Mouse (Mus musculus) forebrain, embryonic 16.5 days (tissue): ENCODE results near the gene Mxd3. TPM values are rescaled to one million over a fixed set of nuclear protein-coding genes. Genes with fewer than 3 reads are reported as not detected.

ENCODE experiments used
- ATAC-seq: fragments of 200-750 bp; cut with Nextera tagmentation; 2 replicates; pipeline ENCODE4 v1.8.0; 2017; ENCODE audit warnings: mild to moderate bottlenecking, moderate library complexity
- H3K27ac ChIP-seq: fragments of 300-500 bp; sonication (generic); 2 replicates; pipeline ENCODE4 v1.5.1; 2014; ENCODE audit warnings: low read length, control low read depth
- H3K27me3 ChIP-seq: fragments of 300-500 bp; sonication (generic); replicated peaks from 2 replicates; pipeline ENCODE4 v1.6.1; 2014; ENCODE audit warnings: low read length; ENCODE audit not compliant: control insufficient read depth, insufficient read depth
- H3K36me3 ChIP-seq: fragments of 300-500 bp; sonication (generic); 2 replicates; pipeline ENCODE4 v1.6.1; 2014; ENCODE audit not compliant: control insufficient read depth, insufficient read depth
- H3K4me1 ChIP-seq: fragments of 300-500 bp; sonication (generic); replicated peaks from 2 replicates; pipeline ENCODE4 v1.6.1; 2014; ENCODE audit warnings: low read length; ENCODE audit not compliant: control insufficient read depth, insufficient read depth
- H3K4me2 ChIP-seq: fragments of 300-500 bp; sonication (generic); 2 replicates; pipeline ENCODE4 v1.6.1; 2014; ENCODE audit warnings: mild to moderate bottlenecking, low read length, control low read depth
- H3K4me3 ChIP-seq: fragments of 300-500 bp; sonication (generic); replicated peaks from 2 replicates; pipeline ENCODE4 v1.5.1; 2014; ENCODE audit warnings: mild to moderate bottlenecking, low read length, control low read depth
- H3K9ac ChIP-seq: fragments of 300-500 bp; sonication (generic); replicated peaks from 2 replicates; pipeline ENCODE4 v1.6.1; 2014; ENCODE audit warnings: low read depth, low read length, control low read depth
- H3K9me3 ChIP-seq: fragments of 300-500 bp; sonication (generic); 2 replicates; pipeline ENCODE4 v1.6.1; 2016; ENCODE audit warnings: low read length; ENCODE audit not compliant: control insufficient read depth
- WGBS: fragments of 180-500 bp; shearing (Covaris S2); extraction: QIAGEN DNeasy Blood & Tissue Kit; methylation state at CpG from one replicate; pipeline ENCODE4 v1.1.7; 2014; 5-methylcytosine and 5-hydroxymethylcytosine counted together
- polyA plus RNA-seq: library from polyadenylated mRNA; unstranded; fragments of >200 nt; fragmentation: Nextera tagmentation; extraction: Ambion mirVana; gene quantifications from 2 replicates; pipeline ENCODE4 v1.2.1, GENCODE M21; 2015

Mxd3 gene
- polyA plus RNA-seq, 1 experiment from 2014 or later, result 22.1 TPM

- Histone ChIP-seq H3K4me3 (no peak overlapping the region), H3K4me2 (no peak overlapping the region), H3K4me1 (no peaks in the 10 kb centered on the region), H3K27ac (no peak overlapping the region), H3K36me3 (no peaks in the 10 kb centered on the region), H3K9me3 (no peaks in the 10 kb centered on the region), H3K27me3 (no peaks in the 10 kb centered on the region; the same call in 1 of the 2 replicates), H3K9ac (no peak overlapping the region)
- WGBS, result 78% methylated on average over 7 of the region's 7 CpGs
- ATAC-seq, result no peak
These were observed 38.8 kb upstream of the Mxd3 start for GRCm38 (mm10) chr13:55368401-55368800.

GRCm38 (mm10) chr13:55362453-55363060 lies 32.9 kb upstream of the Mxd3 start, which contains the start of gene Lman2:
Gene Lman2, minus strand, starts transcription at chr13:55362783.
- no peaks in the 10 kb centered on the region; the same call in 1 of the 2 replicates for H3K27me3 ChIP-seq
- peak within 1 kb of the TSS; percentile 92 for H3K4me3 ChIP-seq
- H3K4me2 ChIP-seq, result peak within 1 kb of the TSS; percentile 78
- peak within 1 kb of the TSS; percentile 91 for H3K27ac ChIP-seq
- WGBS, result under 1% methylated on average over 35 of the region's 35 CpGs
- H3K36me3 ChIP-seq, result peaks cover 4% of the 10 kb centered on the region; the same call in 1 of the 2 replicates
- H3K9me3 ChIP-seq, result no peaks in the 10 kb centered on the region
- peak within 1 kb of the TSS; percentile 87 for H3K9ac ChIP-seq
- H3K4me1 ChIP-seq, result peaks cover 18% of the 10 kb centered on the region
- peak; percentile 99 for ATAC-seq

- 1% methylated on average over 32 of the region's 32 CpGs for WGBS
- ATAC-seq, result peak; percentile 34
These were observed 32.4 kb upstream of the Mxd3 start for GRCm38 (mm10) chr13:55361974-55362452.

GRCm38 (mm10) chr13:55361145-55361544 lies 31.5 kb upstream of the Mxd3 start:
- Histone ChIP-seq H3K27ac (no peak overlapping the region), H3K9ac (no peak overlapping the region), H3K4me1 (peaks cover 18% of the 10 kb centered on the region), H3K27me3 (no peaks in the 10 kb centered on the region), H3K36me3 (peaks cover 4% of the 10 kb centered on the region; the same call in 1 of the 2 replicates), H3K4me3 (peak overlapping the region; percentile 92), H3K9me3 (no peaks in the 10 kb centered on the region), H3K4me2 (peak overlapping the region; percentile 78)
- ATAC-seq, result no peak

More at GRCm38 (mm10) chr13:55361974-55362452, 32.4 kb upstream of the Mxd3 start:
- peak overlapping the region; percentile 92 for H3K4me3 ChIP-seq
- peak overlapping the region; percentile 87 for H3K9ac ChIP-seq
- peaks cover 18% of the 10 kb centered on the region for H3K4me1 ChIP-seq
- H3K9me3 ChIP-seq, result no peaks in the 10 kb centered on the region
- peaks cover 4% of the 10 kb centered on the region; the same call in 1 of the 2 replicates for H3K36me3 ChIP-seq
- no peaks in the 10 kb centered on the region; the same call in 1 of the 2 replicates for H3K27me3 ChIP-seq
- H3K27ac ChIP-seq, result peak overlapping the region; percentile 91
- H3K4me2 ChIP-seq, result peak overlapping the region; percentile 78

- Histone ChIP-seq H3K4me2 (no peak overlapping the region), H3K9me3 (no peaks in the 10 kb centered on the region), H3K9ac (no peak overlapping the region), H3K36me3 (peaks cover 51% of the 10 kb centered on the region), H3K27me3 (no peaks in the 10 kb centered on the region), H3K27ac (no peak overlapping the region), H3K4me1 (no peaks in the 10 kb centered on the region), H3K4me3 (no peak overlapping the region)
- no peak for ATAC-seq
- 87% methylated on average over 11 of the region's 11 CpGs for WGBS
These were observed 17.1 kb upstream of the Mxd3 start for GRCm38 (mm10) chr13:55346745-55347144.

DNA sequence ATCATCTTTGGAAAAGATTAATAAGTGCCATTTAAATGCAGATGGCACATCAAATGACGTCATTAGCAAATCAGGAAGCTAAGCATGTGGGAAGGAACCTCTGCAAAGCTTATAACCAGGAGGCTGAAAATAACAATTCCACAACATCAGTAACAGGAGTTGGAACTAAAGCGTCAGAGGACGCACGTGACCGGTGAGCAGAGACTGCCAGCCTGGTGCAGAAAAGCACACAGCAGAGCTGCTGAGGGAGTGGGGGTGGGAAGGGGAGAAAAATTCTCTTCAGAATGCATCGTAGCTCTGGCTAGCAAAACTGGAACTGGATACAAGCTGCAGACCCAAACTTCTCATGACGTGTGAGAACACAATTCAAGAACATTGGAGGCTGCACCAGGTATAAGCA lies 14.7 kb upstream of the Mxd3 start:
- H3K4me1 ChIP-seq, result no peaks in the 10 kb centered on the region
- no peak for ATAC-seq
- no peak overlapping the region for H3K9ac ChIP-seq
- H3K4me2 ChIP-seq, result no peak overlapping the region
- no peaks in the 10 kb centered on the region for H3K9me3 ChIP-seq
- H3K36me3 ChIP-seq, result peaks cover 31% of the 10 kb centered on the region
- WGBS, result 91% methylated on average over 7 of the region's 7 CpGs
- no peaks in the 10 kb centered on the region for H3K27me3 ChIP-seq
- H3K27ac ChIP-seq, result no peak overlapping the region
- no peak overlapping the region for H3K4me3 ChIP-seq

DNA sequence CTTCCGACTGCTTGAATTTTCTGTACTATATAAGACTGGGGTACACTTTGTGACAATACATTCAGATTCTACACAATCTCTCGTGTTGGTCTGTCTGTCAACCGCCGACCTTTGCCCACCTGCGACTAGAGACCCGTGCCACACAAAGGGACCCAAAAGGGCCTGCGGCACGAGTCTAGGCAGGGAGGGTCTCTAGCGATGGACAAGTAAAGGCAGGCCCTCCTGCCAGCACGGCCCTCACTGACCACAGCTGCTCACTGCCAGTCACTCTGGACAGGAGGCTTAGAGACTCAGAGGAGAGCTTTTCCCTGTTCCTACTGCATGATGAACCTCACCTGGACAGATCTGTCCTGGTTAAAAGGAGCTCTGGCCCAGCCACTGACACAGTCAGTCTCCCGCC lies 12.8 kb upstream of the Mxd3 start:
- no peak for ATAC-seq
- Histone ChIP-seq H3K4me1 (no peaks in the 10 kb centered on the region), H3K4me3 (no peak overlapping the region), H3K27me3 (no peaks in the 10 kb centered on the region), H3K4me2 (no peak overlapping the region), H3K9me3 (no peaks in the 10 kb centered on the region), H3K27ac (no peak overlapping the region), H3K9ac (no peak overlapping the region), H3K36me3 (peaks cover 24% of the 10 kb centered on the region)
- WGBS, result 49% methylated on average over 11 of the region's 11 CpGs

DNA sequence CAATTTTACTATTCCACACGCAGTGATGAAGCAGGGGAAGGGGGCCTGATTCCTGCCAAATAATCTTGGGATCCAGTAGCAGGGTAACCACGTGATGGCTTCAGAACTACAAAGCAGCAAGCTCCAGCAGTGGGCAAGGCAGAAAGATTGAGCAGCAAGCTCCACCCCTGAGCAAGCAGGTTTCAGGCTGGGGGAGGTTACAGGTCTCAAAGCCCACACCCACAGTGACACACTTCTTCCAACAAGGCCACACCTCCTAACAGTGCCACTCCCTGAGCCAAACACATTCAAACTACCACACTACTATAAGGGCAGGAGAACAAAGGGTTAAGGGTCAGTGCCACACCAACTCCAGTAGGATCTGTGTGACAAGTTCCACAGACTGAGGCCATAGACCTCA lies 9.6 kb upstream of the Mxd3 start:
- WGBS, result 50% methylated on average over 2 of the region's 2 CpGs
- Histone ChIP-seq H3K9ac (no peak overlapping the region), H3K27me3 (no peaks in the 10 kb centered on the region), H3K4me2 (no peak overlapping the region), H3K9me3 (no peaks in the 10 kb centered on the region), H3K36me3 (no peaks in the 10 kb centered on the region), H3K27ac (no peak overlapping the region), H3K4me1 (no peaks in the 10 kb centered on the region), H3K4me3 (no peak overlapping the region)
- ATAC-seq, result no peak

DNA sequence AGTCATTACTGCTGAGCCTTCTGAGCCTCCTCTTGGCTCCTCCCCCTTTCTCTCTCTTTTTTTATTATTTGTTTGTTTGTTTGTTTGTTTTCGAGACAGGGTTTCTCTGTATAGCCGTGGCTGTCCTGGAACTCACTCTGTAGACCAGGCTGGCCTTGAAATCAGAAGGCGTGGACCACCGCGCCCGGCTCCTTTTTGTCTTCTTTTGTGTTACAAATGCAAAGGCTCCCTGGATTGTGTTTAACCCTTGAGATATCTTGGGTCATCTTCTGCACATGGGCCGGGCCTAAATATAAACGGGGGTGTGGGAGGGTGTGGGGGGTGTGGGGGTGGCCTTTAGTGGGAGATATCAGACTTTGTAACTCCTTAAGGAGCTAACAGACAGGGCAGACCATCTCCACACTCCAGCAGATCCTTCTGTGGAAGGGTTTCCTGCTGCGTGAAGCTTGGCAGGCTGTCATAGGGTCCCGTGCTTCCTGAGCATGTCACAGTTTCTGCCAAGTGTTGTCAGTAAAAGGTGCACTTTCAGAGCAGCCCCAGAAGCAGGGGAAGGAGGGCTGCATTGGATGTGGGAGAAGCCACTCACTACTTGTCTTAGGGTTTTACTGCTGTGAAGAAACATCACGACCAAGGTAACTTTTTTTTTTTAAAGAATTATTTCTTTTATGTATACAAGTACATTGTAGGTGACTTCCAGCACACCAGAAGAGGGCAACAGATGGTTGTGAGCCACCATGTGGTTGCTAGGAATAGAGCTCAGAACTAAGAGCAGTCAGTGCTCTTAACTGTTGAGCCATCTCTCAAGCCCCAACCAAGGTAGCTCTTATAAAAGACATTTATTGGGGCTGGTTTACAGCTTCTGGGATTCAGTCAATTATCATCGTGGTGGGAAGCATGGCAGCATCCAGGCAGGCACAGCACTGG lies 8.8 kb upstream of the Mxd3 start:
- Histone ChIP-seq H3K9me3 (no peaks in the 10 kb centered on the region), H3K36me3 (no peaks in the 10 kb centered on the region), H3K9ac (no peak overlapping the region), H3K4me3 (no peak overlapping the region), H3K27ac (no peak overlapping the region), H3K4me1 (no peaks in the 10 kb centered on the region), H3K27me3 (no peaks in the 10 kb centered on the region), H3K4me2 (no peak overlapping the region)
- 59% methylated on average over 12 of the region's 12 CpGs for WGBS
- ATAC-seq, result no peak
